Mouse (Mus musculus) megakaryocyte, embryonic 14.5 days (primary cell): Measurements from ENCODE around the gene Fancd2.

Experiments
- FLI1 ChIP-seq: IDR thresholded peaks from 2 replicates; pipeline ENCODE4 v1.6.1; 2012; ENCODE audit warnings: low read length, inconsistent platforms, mixed read lengths
- GATA1 ChIP-seq: IDR thresholded peaks from 3 replicates; pipeline ENCODE4 v1.6.1; 2012; ENCODE audit warnings: mixed read lengths, low read length, inconsistent platforms, borderline replicate concordance

DNA sequence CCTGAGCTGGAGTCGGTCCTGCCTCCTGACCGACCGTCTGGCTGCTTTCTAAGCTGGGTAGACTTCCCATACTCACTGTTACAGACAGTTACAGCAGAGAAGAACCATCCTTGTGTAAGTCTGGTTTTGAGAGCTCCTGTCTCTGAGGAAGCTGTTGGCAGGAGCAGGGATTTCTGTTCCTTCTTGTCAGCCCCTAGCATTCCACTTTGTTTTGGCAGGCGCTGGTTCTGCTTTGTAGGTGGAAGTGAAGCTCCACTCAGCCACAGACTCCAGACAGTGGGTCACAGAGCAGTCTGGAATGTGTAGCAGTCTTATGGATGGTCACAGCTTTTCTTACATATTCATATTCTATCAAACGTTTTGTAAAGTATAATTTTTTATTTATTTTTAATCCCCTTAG is 98.8 kb downstream of the Fancd2 start:
- TF ChIP-seq GATA1 (no peak), FLI1 (no peak)
